Mouse (Mus musculus): ENCODE measurements around the gene Stxbp3.

DNA sequence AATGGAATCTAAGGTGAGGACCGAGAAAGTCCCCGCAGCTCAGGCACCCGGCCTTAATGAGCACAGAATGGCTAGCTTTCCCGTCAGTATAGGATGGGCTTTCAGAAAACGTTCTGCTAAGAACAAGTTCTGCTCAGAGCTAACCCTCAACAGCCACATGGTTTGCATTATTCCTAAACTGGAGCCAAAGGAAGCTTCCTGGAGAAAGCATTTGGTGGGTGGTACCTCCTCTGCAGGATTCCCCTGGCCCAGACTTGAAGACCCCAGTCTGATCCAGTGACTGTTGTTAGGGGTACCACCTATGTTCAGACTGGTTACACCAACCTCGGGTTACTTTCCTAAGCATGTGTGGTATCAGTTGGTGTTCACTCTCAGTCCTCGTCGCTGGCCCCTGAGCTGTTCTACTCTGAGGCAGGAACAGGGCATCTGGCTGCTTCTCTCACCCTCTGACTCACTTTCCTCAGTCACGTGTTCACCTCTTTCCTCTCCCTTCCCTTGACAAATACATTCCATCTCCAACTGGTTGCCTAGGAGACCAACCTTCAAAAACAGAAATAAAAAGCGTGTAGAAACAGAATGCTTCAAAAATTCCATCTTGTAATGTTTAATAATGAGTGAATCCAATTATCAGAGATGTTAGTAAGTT lies 59.0 kb downstream of the Stxbp3 start:
- TF ChIP-seq CTCF (IDR thresholded peaks at IDR 0.05; ENCODE audit: control insufficient read depth, insufficient read depth, insufficient replicate concordance, low read depth, low read length) (no peak), POLR2A (IDR thresholded peaks at IDR 0.05; ENCODE audit: control insufficient read depth, low read depth, low read length) (no peak)

All from testis, adult 2 months (tissue).